Mouse (Mus musculus): ENCODE results near the gene AC109138.7. TPM values are rescaled to one million over a fixed set of nuclear protein-coding genes. Genes with fewer than 3 reads are reported as not detected.

AC109138.7 gene
- polyA plus RNA-seq, 1 experiment: not detected

- Histone ChIP-seq H3K4me1 (ENCODE audit: control insufficient read depth, insufficient read depth, low read length) (peaks cover 19% of the 10 kb centered on the region), H3K27ac (ENCODE audit: insufficient read depth, low read length) (peak overlapping the region; percentile 76), H3K4me3 (ENCODE audit: insufficient read depth, low read length) (peak overlapping the region; percentile 94)
- no peak for TF ChIP-seq POLR2A (IDR thresholded peaks at IDR 0.05; ENCODE audit: low read depth, low read length)
- no peak for TF ChIP-seq CTCF (IDR thresholded peaks at IDR 0.05; ENCODE audit: borderline replicate concordance, insufficient read depth, low read length)
These were observed 21.7 kb upstream of the AC109138.7 start for GRCm38 (mm10) chr19:4192251-4192985.

- Histone ChIP-seq H3K4me1 (ENCODE audit: control insufficient read depth, insufficient read depth, low read length) (peaks cover 19% of the 10 kb centered on the region), H3K4me3 (ENCODE audit: insufficient read depth, low read length) (peak overlapping the region; percentile 94), H3K27ac (ENCODE audit: insufficient read depth, low read length) (no peak overlapping the region)
- no peak for TF ChIP-seq POLR2A (IDR thresholded peaks at IDR 0.05; ENCODE audit: low read depth, low read length)
These were observed 21.0 kb upstream of the AC109138.7 start for GRCm38 (mm10) chr19:4193129-4193528.

GRCm38 (mm10) chr19:4194021-4194724 is 20.0 kb upstream of the AC109138.7 start:
- TF ChIP-seq POLR2A (IDR thresholded peaks at IDR 0.05; ENCODE audit: low read depth, low read length): peak; percentile 14; the same call in 1 of the 2 replicates
- no peak for TF ChIP-seq CTCF (IDR thresholded peaks at IDR 0.05; ENCODE audit: borderline replicate concordance, insufficient read depth, low read length)
- Histone ChIP-seq H3K4me3 (ENCODE audit: insufficient read depth, low read length) (no peak overlapping the region), H3K4me1 (ENCODE audit: control insufficient read depth, insufficient read depth, low read length) (peaks cover 19% of the 10 kb centered on the region), H3K27ac (ENCODE audit: insufficient read depth, low read length) (no peak overlapping the region)

- Histone ChIP-seq H3K4me3 (ENCODE audit: insufficient read depth, low read length) (no peak overlapping the region), H3K27ac (ENCODE audit: insufficient read depth, low read length) (no peak overlapping the region), H3K4me1 (ENCODE audit: control insufficient read depth, insufficient read depth, low read length) (peaks cover 21% of the 10 kb centered on the region)
- TF ChIP-seq POLR2A (IDR thresholded peaks at IDR 0.05; ENCODE audit: low read depth, low read length): peak; percentile 15; the same call in 1 of the 2 replicates
- TF ChIP-seq CTCF (IDR thresholded peaks at IDR 0.05; ENCODE audit: borderline replicate concordance, insufficient read depth, low read length): no peak
These were observed 19.1 kb upstream of the AC109138.7 start for GRCm38 (mm10) chr19:4194776-4195650.

GRCm38 (mm10) chr19:4196048-4196447 is 18.1 kb upstream of the AC109138.7 start:
- no peak overlapping the region for H3K27ac ChIP-seq (ENCODE audit: insufficient read depth, low read length)
- TF ChIP-seq CTCF (IDR thresholded peaks at IDR 0.05; ENCODE audit: borderline replicate concordance, insufficient read depth, low read length): no peak
- TF ChIP-seq POLR2A (IDR thresholded peaks at IDR 0.05; ENCODE audit: low read depth, low read length): no peak
- peaks cover 24% of the 10 kb centered on the region for H3K4me1 ChIP-seq (ENCODE audit: control insufficient read depth, insufficient read depth, low read length)
- H3K4me3 ChIP-seq (ENCODE audit: insufficient read depth, low read length): no peak overlapping the region

- no peak overlapping the region for H3K4me3 ChIP-seq (ENCODE audit: insufficient read depth, low read length)
- H3K4me1 ChIP-seq (ENCODE audit: control insufficient read depth, insufficient read depth, low read length): peaks cover 21% of the 10 kb centered on the region
- H3K27ac ChIP-seq (ENCODE audit: insufficient read depth, low read length): no peak overlapping the region
- no peak for TF ChIP-seq CTCF (IDR thresholded peaks at IDR 0.05; ENCODE audit: borderline replicate concordance, insufficient read depth, low read length)
- no peak for TF ChIP-seq POLR2A (IDR thresholded peaks at IDR 0.05; ENCODE audit: low read depth, low read length)
These were observed 17.6 kb upstream of the AC109138.7 start for GRCm38 (mm10) chr19:4196548-4196947.

GRCm38 (mm10) chr19:4197180-4197579 is 17.0 kb upstream of the AC109138.7 start:
- 0 out of 2 replicates have a peak, but pooled peaks have one; percentile 11 for TF ChIP-seq POLR2A (IDR thresholded peaks at IDR 0.05; ENCODE audit: low read depth, low read length)
- no peak for TF ChIP-seq CTCF (IDR thresholded peaks at IDR 0.05; ENCODE audit: borderline replicate concordance, insufficient read depth, low read length)
- Histone ChIP-seq H3K27ac (ENCODE audit: insufficient read depth, low read length) (no peak overlapping the region), H3K4me1 (ENCODE audit: control insufficient read depth, insufficient read depth, low read length) (peaks cover 20% of the 10 kb centered on the region), H3K4me3 (ENCODE audit: insufficient read depth, low read length) (no peak overlapping the region)

- peaks cover 10% of the 10 kb centered on the region for H3K4me1 ChIP-seq (ENCODE audit: control insufficient read depth, insufficient read depth, low read length)
- peak within 1 kb of the TSS; percentile 33 for H3K27ac ChIP-seq (ENCODE audit: insufficient read depth, low read length)
- H3K4me3 ChIP-seq (ENCODE audit: insufficient read depth, low read length): peak within 1 kb of the TSS; percentile 61
- TF ChIP-seq CTCF (IDR thresholded peaks at IDR 0.05; ENCODE audit: borderline replicate concordance, insufficient read depth, low read length) (no peak), POLR2A (IDR thresholded peaks at IDR 0.05; ENCODE audit: low read depth, low read length) (peak; percentile 88)
These were observed 12.8 kb upstream of the AC109138.7 start, which contains the start of gene Rad9a for GRCm38 (mm10) chr19:4201291-4201909. Gene Rad9a, minus strand, starts transcription at chr19:4201662.

- peaks cover 5% of the 10 kb centered on the region; the same call in 1 of the 2 replicates for H3K4me1 ChIP-seq (ENCODE audit: control insufficient read depth, insufficient read depth, low read length)
- H3K27ac ChIP-seq (ENCODE audit: insufficient read depth, low read length): no peak overlapping the region
- H3K4me3 ChIP-seq (ENCODE audit: insufficient read depth, low read length): peak overlapping the region; percentile 52
- TF ChIP-seq CTCF (IDR thresholded peaks at IDR 0.05; ENCODE audit: borderline replicate concordance, insufficient read depth, low read length) (no peak), POLR2A (IDR thresholded peaks at IDR 0.05; ENCODE audit: low read depth, low read length) (no peak)
These were observed 12.0 kb upstream of the AC109138.7 start for GRCm38 (mm10) chr19:4202149-4202548.
